Mouse (Mus musculus) gastrocnemius, postnatal 4 days (tissue): ENCODE data around the gene Ak5. TPM values are rescaled to one million over a fixed set of nuclear protein-coding genes. Genes with fewer than 3 reads are reported as not detected.

Experiments used
- DNase-seq, 2 experiments: peaks; one replicate each; pipeline ENCODE4 v3.0.0; 2021 to 2022; ENCODE audit warnings: low spot score in 2 of 2, mixed read lengths in 2 of 2
- total RNA-seq, 2 experiments: library from RNA; stranded (reverse); gene quantifications; 2 replicates each; pipeline ENCODE4 v1.2.3; 2021

Gene Ak5
- total RNA-seq, 2 experiments from 2014 or later: 4.0 to 4.5 TPM

DNA sequence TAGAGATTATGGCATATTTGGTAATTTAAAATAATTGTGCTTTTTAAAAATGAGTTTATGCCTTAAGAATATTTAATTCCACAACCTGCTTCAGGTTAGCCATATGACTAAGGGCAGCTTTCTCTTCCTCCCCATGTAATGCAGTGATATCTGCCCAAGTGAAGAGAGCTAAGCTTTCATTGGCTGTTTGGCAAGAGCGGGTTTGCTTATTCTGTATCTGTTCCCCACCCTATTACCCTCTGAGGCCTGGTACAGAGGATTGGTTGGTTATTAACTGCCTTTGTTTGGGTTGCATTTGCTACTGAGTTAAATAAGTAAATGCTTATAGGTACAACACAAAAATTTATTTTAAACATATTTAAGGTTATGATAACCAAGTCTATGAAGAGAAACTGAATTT lies 221.2 kb downstream of the Ak5 start:
- no peak for DNase-seq

DNA sequence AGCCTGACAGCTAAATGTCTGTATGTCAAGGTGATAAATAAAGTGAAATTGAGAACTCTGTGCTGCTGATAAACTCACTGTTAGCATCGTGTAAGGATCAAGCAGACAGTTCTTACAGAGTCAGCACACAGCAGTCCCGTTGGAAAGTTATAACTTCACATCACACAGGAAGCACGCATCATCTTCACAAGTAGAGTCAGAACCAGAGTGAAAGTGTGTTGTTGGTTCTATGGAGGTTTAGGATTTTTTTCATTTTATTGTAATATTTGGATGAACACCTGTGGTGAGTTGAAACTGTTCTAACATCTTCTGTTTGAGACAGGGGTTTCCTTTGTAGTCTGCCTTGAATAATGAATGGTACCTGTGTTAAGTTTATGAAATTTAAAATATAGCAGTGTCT lies 224.0 kb downstream of the Ak5 start:
- no peak for DNase-seq

DNA sequence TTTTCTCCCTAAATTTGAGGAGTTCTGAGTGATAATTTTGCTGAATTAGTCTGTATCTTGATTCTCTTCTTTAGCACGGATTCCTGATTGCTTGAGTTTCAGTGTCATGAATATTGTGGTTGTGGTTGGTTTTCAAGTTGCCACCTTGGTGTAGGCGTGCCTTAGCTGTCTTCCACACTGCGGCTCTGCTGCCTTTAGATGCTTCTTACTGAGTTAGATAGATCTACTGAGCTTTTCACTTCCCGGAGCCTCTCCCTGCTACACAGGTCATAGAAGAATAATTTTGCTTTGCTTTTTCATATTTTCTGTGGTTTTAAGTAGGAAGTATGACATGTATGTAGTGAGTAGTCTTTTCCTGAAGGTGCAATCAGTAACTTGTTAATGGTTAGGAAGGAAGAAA lies 225.4 kb downstream of the Ak5 start:
- DNase-seq: no peak

DNA sequence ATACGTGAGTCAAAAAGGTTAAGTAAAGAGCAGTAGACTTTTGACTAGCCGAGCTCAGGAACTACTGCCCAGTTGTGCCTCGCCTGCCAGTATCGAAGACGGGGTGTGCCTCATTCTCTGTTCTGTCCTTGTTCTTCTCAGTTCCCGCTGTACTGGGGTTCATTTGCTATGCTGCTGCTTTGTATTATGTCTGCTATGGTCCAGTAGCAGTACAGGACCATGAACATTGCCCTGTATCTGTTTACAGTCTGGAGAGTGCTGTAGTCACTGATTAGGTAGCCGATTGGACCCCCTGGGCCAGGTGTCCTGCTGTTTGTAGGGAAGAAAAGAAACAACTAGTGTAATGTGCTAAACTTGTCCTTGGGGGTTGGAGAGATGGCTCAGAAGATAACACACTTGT lies 230.1 kb downstream of the Ak5 start:
- DNase-seq: no peak

- no peak for DNase-seq
Observed at GRCm38 (mm10) chr3:152435590-152435989, 232.6 kb downstream of the Ak5 start.

DNA sequence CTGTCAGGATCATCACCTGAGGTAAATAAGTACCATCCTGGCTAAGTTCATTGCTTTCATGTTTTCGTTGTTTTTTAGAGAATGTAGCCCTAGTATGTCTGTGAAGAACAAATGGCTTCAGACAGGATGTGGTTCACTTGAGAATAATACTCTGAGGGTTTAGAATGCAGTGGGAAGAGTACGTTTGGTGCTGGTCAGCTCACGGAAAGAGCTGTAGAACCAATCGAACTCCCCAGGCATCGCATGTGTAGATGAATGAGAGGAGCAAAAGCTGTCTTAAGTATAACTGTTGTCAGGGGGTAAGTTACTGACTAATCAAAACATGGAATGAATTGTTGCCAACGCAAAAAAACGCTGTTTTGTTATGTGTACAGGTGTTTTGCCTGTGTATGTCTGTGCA lies 235.5 kb downstream of the Ak5 start:
- no peak for DNase-seq

- no peak for DNase-seq
Observed at GRCm38 (mm10) chr3:152428925-152429324, 239.2 kb downstream of the Ak5 start.

Other genes with a start within 250 kb of the Ak5 start
- 10 to 100 TPM; 39.4 to 39.5 TPM for gene Pigk, start 45.7 kb upstream of the Ak5 start, total RNA-seq